Mouse (Mus musculus): ENCODE results near the gene Zfp777. TPM values are rescaled to one million over a fixed set of nuclear protein-coding genes. Genes with fewer than 3 reads are reported as not detected.

Zfp777 gene
- total RNA-seq, 1 experiment, result 18.2 TPM

- H3K4me3 ChIP-seq (ENCODE audit: insufficient read depth in 1 of 2, low read depth in 1 of 2, low read length in 2 of 2, poor library complexity in 1 of 2, severe bottlenecking in 1 of 2), result no peak overlapping the region
- no peak overlapping the region for H3K9ac ChIP-seq (ENCODE audit: insufficient read depth, low read depth, low read length, poor library complexity, severe bottlenecking)
- no peaks in the 10 kb centered on the region for H3K36me3 ChIP-seq (ENCODE audit: control insufficient read depth, insufficient read depth, low read length, poor library complexity, severe bottlenecking)
- no peak overlapping the region for H3K27ac ChIP-seq (ENCODE audit: insufficient read depth, low read depth, low read length, poor library complexity, severe bottlenecking)
- H3K4me1 ChIP-seq (ENCODE audit: control insufficient read depth in 2 of 2, insufficient read depth in 2 of 2, low read length in 2 of 2, poor library complexity in 1 of 2), result peaks cover 0 to 2% of the 10 kb centered on the region in 2 experiments; a peak in 1 of 4 replicates
- peak; percentile 77 for DNase-seq (ENCODE audit: low read depth, low spot score)
- no peak for TF ChIP-seq ZC3H11A (IDR thresholded peaks at IDR 0.05; ENCODE audit: borderline replicate concordance, low read depth, low read length)
- TF ChIP-seq MAFK (IDR thresholded peaks at IDR 0.05; ENCODE audit: insufficient read depth, low read depth, low read length), result peak; percentile 88
- no peak; the same call in 1 of the 2 replicates for TF ChIP-seq ZNF384 (IDR thresholded peaks at IDR 0.05; ENCODE audit: low read depth, low read length)
- no peaks in the 10 kb centered on the region for H3K9me3 ChIP-seq (ENCODE audit: control insufficient read depth, insufficient read depth, low read depth, low read length)
- in situ Hi-C loops (cut with MboI; ENCODE audit: low sequenced_read_pairs in 2 of 2, unreplicated experiment in 2 of 2), result no loop called here
These were observed 69.8 kb downstream of the Zfp777 start for GRCm38 (mm10) chr6:47978897-47979368.

- Histone ChIP-seq H3K9me3 (ENCODE audit: control insufficient read depth, insufficient read depth, low read depth, low read length) (no peaks in the 10 kb centered on the region), H3K9ac (ENCODE audit: insufficient read depth, low read depth, low read length, poor library complexity, severe bottlenecking) (no peak overlapping the region), H3K4me1 (ENCODE audit: control insufficient read depth in 2 of 2, insufficient read depth in 2 of 2, low read length in 2 of 2, poor library complexity in 1 of 2) (no peaks in the 10 kb centered on the region), H3K27ac (ENCODE audit: insufficient read depth, low read depth, low read length, poor library complexity, severe bottlenecking) (no peak overlapping the region), H3K36me3 (ENCODE audit: control insufficient read depth, insufficient read depth, low read length, poor library complexity, severe bottlenecking) (no peaks in the 10 kb centered on the region), H3K4me3 (ENCODE audit: insufficient read depth in 1 of 2, low read depth in 1 of 2, low read length in 2 of 2, poor library complexity in 1 of 2, severe bottlenecking in 1 of 2) (no peak overlapping the region)
- in situ Hi-C loops (cut with MboI; ENCODE audit: low sequenced_read_pairs in 2 of 2, unreplicated experiment in 2 of 2), result no loop called here
- TF ChIP-seq HCFC1 (IDR thresholded peaks at IDR 0.05; ENCODE audit: borderline replicate concordance, insufficient read depth, low read length), result no peak
- TF ChIP-seq CHD2 (IDR thresholded peaks at IDR 0.05; ENCODE audit: low read depth, low read length), result no peak
- no peak for TF ChIP-seq ZNF384 (IDR thresholded peaks at IDR 0.05; ENCODE audit: low read depth, low read length)
- no peak for TF ChIP-seq MAFK (IDR thresholded peaks at IDR 0.05; ENCODE audit: insufficient read depth, low read depth, low read length)
- no peak for TF ChIP-seq ZC3H11A (IDR thresholded peaks at IDR 0.05; ENCODE audit: borderline replicate concordance, low read depth, low read length)
- no peak for DNase-seq (ENCODE audit: low read depth, low spot score)
These were observed 74.1 kb downstream of the Zfp777 start for GRCm38 (mm10) chr6:47974599-47974998.

Other genes with a start within 250 kb of the Zfp777 start
- 429 and 516 TPM in 2 replicates for gene Pdia4, start 235.5 kb downstream of the Zfp777 start, total RNA-seq (2012; rRNA removed)
- gene Zfp786, start 218.0 kb downstream of the Zfp777 start, total RNA-seq (2012; rRNA removed), result 2.0 and 2.2 TPM in 2 replicates
- 3.8 and 4.3 TPM in 2 replicates for gene Zfp398, start 213.2 kb downstream of the Zfp777 start, total RNA-seq (2012; rRNA removed)
- 4.9 and 6.3 TPM in 2 replicates for gene Zfp282, start 171.7 kb downstream of the Zfp777 start, total RNA-seq (2012; rRNA removed)
- gene Zfp212, start 128.4 kb downstream of the Zfp777 start, total RNA-seq (2012; rRNA removed), result 9.2 and 10.1 TPM in 2 replicates
- 8.6 and 10.9 TPM in 2 replicates for gene Zfp956, start 95.5 kb downstream of the Zfp777 start, total RNA-seq (2012; rRNA removed)
- 14.1 and 14.8 TPM in 2 replicates for gene Zfp746, start 37.7 kb upstream of the Zfp777 start, total RNA-seq (2012; rRNA removed)